Mouse (Mus musculus) testis, adult 10 weeks (tissue): ENCODE measurements around the gene Speer4a. TPM values are rescaled to one million over a fixed set of nuclear protein-coding genes. Genes with fewer than 3 reads are reported as not detected.

Experiments used
- polyA plus RNA-seq: library from polyadenylated mRNA; stranded (reverse); fragments of 350-450 nt; fragmentation: Illumina TruSeq; extraction: RNeasy Lipid Tissue Mini Kit (QIAGEN cat#74804); gene quantifications from one replicate; pipeline ENCODE4 v1.2.3, GENCODE M21; 2014; ENCODE audit warnings: low read depth, low replicate concordance

Gene Speer4a
- polyA plus RNA-seq, result 4.2 TPM

GRCm38 (mm10) chr5:26039458-26039857 lies at the start of gene Speer4a:
Gene Speer4a, minus strand, starts transcription at chr5:26039558.

DNA sequence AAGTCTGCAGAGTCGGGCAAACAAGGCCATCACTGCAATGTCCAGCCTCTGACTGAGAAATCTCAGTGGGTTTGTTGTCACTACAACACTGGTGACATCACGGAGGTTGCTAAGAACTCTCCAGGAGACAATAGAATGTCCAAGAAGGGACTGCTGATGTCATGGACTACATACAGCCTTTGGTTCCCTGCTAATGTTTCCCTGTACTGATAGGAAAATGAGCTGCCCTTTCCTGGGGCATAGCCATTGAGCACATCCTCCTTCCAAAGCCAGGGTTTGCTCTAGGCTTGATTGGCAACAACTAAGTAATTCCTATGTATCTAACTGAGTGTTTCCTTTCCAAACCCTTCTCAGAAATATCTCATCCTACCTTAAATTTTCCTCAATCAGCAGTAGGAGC lies 19.1 kb upstream of the Speer4a start, which contains the start of gene Gm7347:
TSS of gene Gm7347 (minus strand) at position 101 of the 400 bp plus-strand sequence.

DNA sequence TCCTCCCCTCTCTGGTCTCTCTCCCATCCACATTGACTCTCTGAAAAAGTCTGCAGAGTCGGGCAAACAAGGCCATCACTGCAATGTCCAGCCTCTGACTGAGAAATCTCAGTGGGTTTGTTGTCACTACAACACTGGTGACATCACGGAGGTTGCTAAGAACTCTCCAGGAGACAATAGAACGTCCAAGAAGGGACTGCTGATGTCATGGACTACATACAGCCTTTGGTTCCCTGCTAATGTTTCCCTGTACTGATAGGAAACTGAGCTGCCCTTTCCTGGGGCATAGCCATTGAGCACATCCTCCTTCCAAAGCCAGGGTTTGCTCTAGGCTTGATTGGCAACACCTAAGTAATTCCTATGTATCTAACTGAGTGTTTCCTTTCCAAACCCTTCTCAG lies 16.5 kb downstream of the Speer4a start, which contains the start of gene Gm5862:
TSS of gene Gm5862 (minus strand) at position 101 of the 400 bp plus-strand sequence.

DNA sequence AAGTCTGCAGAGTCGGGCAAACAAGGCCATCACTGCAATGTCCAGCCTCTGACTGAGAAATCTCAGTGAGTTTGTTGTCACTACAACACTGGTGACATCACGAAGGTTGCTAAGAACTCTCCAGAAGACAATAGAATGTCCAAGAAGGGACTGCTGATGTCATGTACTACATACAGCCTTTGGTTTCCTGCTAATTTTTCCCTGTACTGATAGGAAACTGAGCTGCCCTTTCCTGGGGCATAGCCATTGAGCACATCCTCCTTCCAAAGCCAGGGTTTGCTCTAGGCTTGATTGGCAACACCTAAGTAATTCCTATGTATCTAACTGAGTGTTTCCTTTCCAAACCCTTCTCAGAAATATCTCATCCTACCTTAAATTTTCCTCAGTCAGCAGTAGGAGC lies 34.7 kb downstream of the Speer4a start, which contains the start of gene Gm1979:
TSS of gene Gm1979 (minus strand) at position 101 of the 400 bp plus-strand sequence.

GRCm38 (mm10) chr5:25988550-25988949 lies 50.8 kb downstream of the Speer4a start, which contains the start of gene Gm21698:
Gene Gm21698, minus strand, starts transcription at chr5:25988650.

Other genes starting within 250 kb of the Speer4a start
- gene Gm21663, start 97.2 kb downstream of the Speer4a start, polyA plus RNA-seq, result 10.6 TPM
- 1.8 TPM for gene Gm21671, start 85.1 kb downstream of the Speer4a start, polyA plus RNA-seq
- 2.5 TPM for gene Gm21680, start 66.9 kb downstream of the Speer4a start, polyA plus RNA-seq
- gene Gm21698, start 50.9 kb downstream of the Speer4a start, polyA plus RNA-seq, result 15.5 TPM
- 4.2 TPM for gene Gm1979, start 34.8 kb downstream of the Speer4a start, polyA plus RNA-seq
- gene Gm5862, start 16.6 kb downstream of the Speer4a start, polyA plus RNA-seq, result 5.2 TPM
- gene Gm7347, start 19.0 kb upstream of the Speer4a start, polyA plus RNA-seq, result 7.5 TPM
- gene Gm10471, start 49.7 kb upstream of the Speer4a start, polyA plus RNA-seq, result 2.3 TPM
- 10.8 TPM for gene 5031410I06Rik, start 65.8 kb upstream of the Speer4a start, polyA plus RNA-seq
- 11.9 TPM for gene Gm10220, start 81.9 kb upstream of the Speer4a start, polyA plus RNA-seq
- gene Gm7361, start 218.1 kb upstream of the Speer4a start, polyA plus RNA-seq, result 16.6 TPM